Mouse (Mus musculus) heart, embryonic 14.5 days (tissue): ENCODE data around the gene Atxn2. TPM values are rescaled to one million over a fixed set of nuclear protein-coding genes. Genes with fewer than 3 reads are reported as not detected.
A peak's percentile ranks its signal among the peaks of the same experiment; 100 is the strongest.

Source experiments
- ATAC-seq: fragments of 200-750 bp; cut with Nextera tagmentation; 2 replicates; pipeline ENCODE4 v1.8.0; 2017; ENCODE audit warnings: low read depth, moderate TSS enrichment; ENCODE audit not compliant: insufficient number of reproducible peaks, insufficient read depth, low FRiP score
- H3K27ac ChIP-seq, 2 experiments: fragments of 200-500 bp in 1 of 2; fragments of 300-500 bp in 1 of 2; sonication (generic) in 1 of 2; replicated peaks in 1 of 2; 2 replicates each; pipeline ENCODE4 v1.5.1; 2012 to 2014; ENCODE audit warnings: low read depth in 2 of 2, low read length in 2 of 2, control low read depth in 1 of 2, mild to moderate bottlenecking in 1 of 2, mixed read lengths in 1 of 2; ENCODE audit not compliant: control insufficient read depth in 1 of 2, insufficient read depth in 1 of 2
- H3K27me3 ChIP-seq: fragments of 300-500 bp; sonication (generic); 2 replicates; pipeline ENCODE4 v1.6.1; 2014; ENCODE audit warnings: mild to moderate bottlenecking, low read length, control low read depth; ENCODE audit not compliant: control insufficient read depth, insufficient read depth
- H3K36me3 ChIP-seq: fragments of 300-500 bp; sonication (generic); 2 replicates; pipeline ENCODE4 v1.6.1; 2014; ENCODE audit warnings: mild to moderate bottlenecking, control low read depth, low read length, mixed read lengths; ENCODE audit not compliant: control insufficient read depth, insufficient read depth
- H3K4me1 ChIP-seq, 2 experiments: fragments of 200-500 bp in 1 of 2; fragments of 300-500 bp in 1 of 2; sonication (generic) in 1 of 2; 2 replicates each; pipeline ENCODE4 v1.6.1; 2012 to 2014; ENCODE audit warnings: low read length in 2 of 2, control low read depth in 1 of 2, mixed read lengths in 1 of 2; ENCODE audit not compliant: control insufficient read depth in 2 of 2, insufficient read depth in 2 of 2
- H3K4me2 ChIP-seq: fragments of 300-500 bp; sonication (generic); 2 replicates; pipeline ENCODE4 v1.6.1; 2014; ENCODE audit warnings: mild to moderate bottlenecking, low read length
- H3K4me3 ChIP-seq, 2 experiments: fragments of 200-500 bp in 1 of 2; fragments of 300-500 bp in 1 of 2; sonication (generic) in 1 of 2; 2 replicates each; pipeline ENCODE4 v1.5.1; 2012 to 2014; ENCODE audit warnings: low read length in 2 of 2, mild to moderate bottlenecking in 2 of 2, control low read depth in 1 of 2, low read depth in 1 of 2, moderate library complexity in 1 of 2; ENCODE audit not compliant: control insufficient read depth in 1 of 2, insufficient read depth in 1 of 2
- H3K9ac ChIP-seq: fragments of 300-500 bp; sonication (generic); 2 replicates; pipeline ENCODE4 v1.6.1; 2014; ENCODE audit warnings: mild to moderate bottlenecking, low read length
- H3K9me3 ChIP-seq: fragments of 300-500 bp; sonication (generic); 2 replicates; pipeline ENCODE4 v1.6.1; 2016; ENCODE audit warnings: low read length, control low read depth; ENCODE audit not compliant: control insufficient read depth
- WGBS: fragments of 180-500 bp; shearing (Covaris S2); extraction: QIAGEN DNeasy Blood & Tissue Kit; methylation state at CpG from one replicate; pipeline ENCODE4 v1.1.7; 2014; 5-methylcytosine and 5-hydroxymethylcytosine counted together
- polyA plus RNA-seq: library from polyadenylated mRNA; unstranded; fragments of >200 nt; fragmentation: Nextera tagmentation; extraction: Ambion mirVana; gene quantifications from 2 replicates; pipeline ENCODE4 v1.2.1, GENCODE M21; 2014

Atxn2 gene
- polyA plus RNA-seq, 1 experiment from 2014 or later = 84.8 TPM

DNA sequence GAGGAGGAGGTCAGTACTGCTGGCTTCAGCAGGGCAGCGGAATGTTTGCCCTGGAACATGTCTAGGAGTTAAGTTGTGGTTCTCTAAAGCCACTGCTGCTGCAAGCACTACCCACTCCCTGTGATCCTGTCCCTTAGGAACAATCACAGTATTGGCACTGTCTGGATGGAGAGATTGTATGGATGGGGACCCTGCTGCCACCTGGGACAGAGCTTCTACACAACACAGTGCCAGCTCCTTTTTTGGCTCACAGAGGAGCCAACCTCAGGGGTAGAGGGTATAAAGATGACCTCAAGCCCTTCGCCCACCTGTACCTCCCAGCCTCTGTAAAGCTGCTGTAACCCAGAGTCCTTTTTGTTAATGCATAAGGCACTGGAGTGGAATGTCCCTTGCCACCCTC lies 105.5 kb downstream of the Atxn2 start:
- Histone ChIP-seq H3K4me2 (no peak overlapping the region), H3K4me3 (no peak overlapping the region), H3K27me3 (no peaks in the 10 kb centered on the region), H3K27ac (no peak overlapping the region), H3K36me3 (peaks cover 99% of the 10 kb centered on the region), H3K9me3 (no peaks in the 10 kb centered on the region), H3K4me1 (peaks cover 13 to 24% of the 10 kb centered on the region in 2 experiments), H3K9ac (no peak overlapping the region)
- WGBS = 95% methylated on average over 2 of the region's 2 CpGs
- ATAC-seq = no peak

DNA sequence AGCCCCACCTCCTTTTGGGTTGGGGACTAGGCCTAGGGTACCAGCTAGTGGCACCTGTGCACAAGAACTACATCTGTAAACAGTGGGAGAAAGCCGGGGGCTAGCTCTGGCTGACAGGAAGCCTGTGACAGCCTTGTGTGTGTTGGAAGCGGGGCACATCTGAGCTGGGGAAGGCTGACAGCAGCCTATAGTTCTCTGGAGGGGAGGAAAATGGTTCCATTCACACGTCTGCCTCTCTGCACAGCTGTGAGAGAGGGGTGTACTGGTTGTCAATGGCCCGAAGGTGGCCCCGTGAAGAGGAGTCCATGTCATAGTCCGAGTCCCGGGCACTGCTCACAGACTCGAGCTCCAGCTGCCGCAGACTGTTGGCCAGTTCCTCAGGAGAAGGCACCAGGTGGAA lies 106.4 kb downstream of the Atxn2 start:
- H3K4me3 ChIP-seq = no peak overlapping the region
- H3K9ac ChIP-seq = no peak overlapping the region
- H3K27me3 ChIP-seq = no peaks in the 10 kb centered on the region
- peaks cover 98% of the 10 kb centered on the region for H3K36me3 ChIP-seq
- 81% methylated on average over 9 of the region's 9 CpGs for WGBS
- H3K9me3 ChIP-seq = no peaks in the 10 kb centered on the region
- H3K27ac ChIP-seq = no peak overlapping the region
- peaks cover 13 to 21% of the 10 kb centered on the region in 2 experiments for H3K4me1 ChIP-seq
- no peak for ATAC-seq
- no peak overlapping the region for H3K4me2 ChIP-seq

DNA sequence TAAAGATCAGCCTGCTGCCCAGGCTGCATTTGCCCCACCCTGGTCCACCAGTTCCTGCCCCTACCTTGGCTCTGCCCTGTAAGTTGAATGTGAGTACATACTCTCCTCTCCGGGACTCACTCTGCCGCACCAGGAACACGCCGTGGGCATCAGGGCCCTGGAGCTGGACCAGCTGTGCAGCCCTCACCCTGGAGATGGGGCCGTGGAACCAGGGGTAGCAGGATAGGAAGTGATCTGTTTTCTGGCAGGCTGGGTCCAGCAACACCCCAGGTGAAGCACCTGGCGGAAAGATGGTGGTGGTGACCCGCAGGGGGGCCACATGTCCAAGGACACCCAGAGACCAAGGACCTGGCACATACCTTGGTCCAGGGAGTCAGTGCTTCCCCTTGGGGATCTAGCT lies 107.3 kb downstream of the Atxn2 start:
- no peak overlapping the region for H3K4me2 ChIP-seq
- H3K4me3 ChIP-seq = no peak overlapping the region
- H3K9ac ChIP-seq = no peak overlapping the region
- no peak overlapping the region for H3K27ac ChIP-seq
- H3K4me1 ChIP-seq = peaks cover 13 to 29% of the 10 kb centered on the region in 2 experiments
- no peaks in the 10 kb centered on the region for H3K27me3 ChIP-seq
- no peak for ATAC-seq
- no peaks in the 10 kb centered on the region for H3K9me3 ChIP-seq
- 90% methylated on average over 7 of the region's 7 CpGs for WGBS
- peaks cover 98% of the 10 kb centered on the region for H3K36me3 ChIP-seq

DNA sequence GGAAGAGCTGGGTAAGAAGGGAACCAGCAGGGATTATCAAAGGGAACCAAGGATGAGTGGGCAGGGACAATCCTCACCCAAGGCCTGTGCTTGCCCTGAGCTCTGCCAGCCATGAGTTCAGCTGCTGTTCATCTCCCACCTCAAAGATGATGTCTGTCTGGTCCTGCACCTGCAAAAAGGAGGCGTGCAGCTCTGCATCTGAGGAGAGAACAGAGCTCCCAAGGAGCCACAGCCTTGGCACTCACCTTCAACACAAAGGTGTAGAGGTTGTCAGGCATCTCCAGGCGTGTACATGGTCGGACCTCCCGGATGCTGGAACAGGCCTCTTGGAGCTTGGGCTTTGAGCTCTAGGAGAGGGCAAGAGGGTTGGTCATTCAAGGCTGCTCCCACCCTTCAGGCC lies 107.7 kb downstream of the Atxn2 start:
- no peaks in the 10 kb centered on the region for H3K9me3 ChIP-seq
- WGBS = 82% methylated on average over 4 of the region's 4 CpGs
- no peak overlapping the region for H3K9ac ChIP-seq
- no peak overlapping the region for H3K4me2 ChIP-seq
- no peak overlapping the region for H3K4me3 ChIP-seq
- no peak overlapping the region; a peak in 1 of 4 replicates for H3K27ac ChIP-seq
- peaks cover 97% of the 10 kb centered on the region for H3K36me3 ChIP-seq
- no peak for ATAC-seq
- H3K4me1 ChIP-seq = peaks cover 13 to 34% of the 10 kb centered on the region in 2 experiments
- H3K27me3 ChIP-seq = no peaks in the 10 kb centered on the region

DNA sequence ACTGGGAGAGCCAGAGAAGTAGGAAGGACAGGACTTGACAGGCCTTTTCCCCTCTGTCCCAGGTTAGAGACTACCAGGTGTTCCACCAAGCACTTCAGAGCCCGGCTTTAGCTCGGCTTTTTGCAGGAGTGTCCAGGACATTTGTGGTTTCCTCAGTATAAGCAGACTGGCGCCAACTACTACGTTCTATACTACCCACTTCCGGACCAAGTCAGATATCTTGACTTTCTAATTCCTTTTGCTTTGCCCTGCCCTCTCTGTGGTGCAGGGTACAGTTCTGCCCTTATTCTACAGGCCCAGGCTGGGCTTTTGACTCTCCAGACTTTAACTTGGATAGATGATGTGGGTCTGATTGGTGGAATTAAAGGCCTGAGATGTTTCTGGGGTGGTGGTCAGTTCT lies 108.4 kb downstream of the Atxn2 start:
- H3K4me1 ChIP-seq = peaks cover 15 to 40% of the 10 kb centered on the region in 2 experiments
- no peak overlapping the region for H3K9ac ChIP-seq
- no peak for ATAC-seq
- no peak overlapping the region for H3K4me2 ChIP-seq
- H3K4me3 ChIP-seq = no peak overlapping the region
- 87% methylated on average over 5 of the region's 5 CpGs for WGBS
- no peaks in the 10 kb centered on the region for H3K27me3 ChIP-seq
- no peaks in the 10 kb centered on the region for H3K9me3 ChIP-seq
- 0 out of 4 replicates have a peak overlapping the region, but pooled peaks of 1 of the 2 experiments have one; percentile 47 for H3K27ac ChIP-seq
- H3K36me3 ChIP-seq = peaks cover 90% of the 10 kb centered on the region

DNA sequence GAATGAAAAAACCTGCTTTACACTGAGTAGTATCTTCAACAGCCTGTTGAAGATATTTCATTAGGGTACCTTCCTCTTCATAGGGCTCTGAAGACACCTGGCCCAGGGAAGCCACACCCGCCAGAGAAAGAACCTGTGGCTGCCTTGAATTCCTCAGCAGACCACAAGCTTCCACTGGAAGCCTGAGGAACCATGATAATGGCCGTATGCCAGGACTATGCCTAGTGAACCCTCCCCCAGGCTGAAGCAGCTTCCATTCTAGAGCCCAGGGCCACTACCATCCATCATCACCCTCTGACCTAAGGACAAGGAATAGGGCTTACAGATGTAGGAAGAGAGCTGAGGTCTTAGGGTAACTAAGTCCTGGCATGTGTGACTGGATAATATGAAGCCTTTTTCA lies 109.0 kb downstream of the Atxn2 start:
- 44% methylated on average over 2 of the region's 2 CpGs for WGBS
- Histone ChIP-seq H3K4me1 (peaks cover 15 to 43% of the 10 kb centered on the region in 2 experiments), H3K27ac (peak overlapping the region in 1 of 2 experiments; percentile 47; a peak in 1 of 4 replicates)

DNA sequence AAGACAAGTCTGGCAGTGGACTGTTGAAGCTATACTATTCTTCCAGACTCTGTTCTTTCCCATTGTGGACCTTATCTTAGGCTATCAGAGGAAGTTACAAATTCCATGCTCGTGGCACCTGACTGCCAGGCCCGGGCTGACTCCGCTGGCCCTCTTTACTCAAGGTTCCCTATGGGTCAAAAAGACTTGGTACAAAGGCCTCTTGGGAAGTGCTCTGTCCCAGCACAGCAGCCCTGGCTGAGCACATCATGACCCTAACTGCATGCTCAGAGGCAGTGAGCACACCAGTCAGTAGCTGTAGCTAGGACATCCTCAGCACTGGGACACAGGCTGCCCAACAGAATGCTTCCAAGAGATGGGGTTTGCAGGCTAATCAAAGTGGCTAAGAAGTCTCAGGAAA lies 109.5 kb downstream of the Atxn2 start:
- Histone ChIP-seq H3K4me2 (no peak overlapping the region), H3K27ac (peak overlapping the region in 1 of 2 experiments; percentile 47; a peak in 1 of 4 replicates), H3K9me3 (no peaks in the 10 kb centered on the region), H3K27me3 (no peaks in the 10 kb centered on the region), H3K9ac (no peak overlapping the region), H3K36me3 (peaks cover 89% of the 10 kb centered on the region), H3K4me3 (no peak overlapping the region), H3K4me1 (peaks cover 15 to 45% of the 10 kb centered on the region in 2 experiments)
- WGBS = 38% methylated on average over 3 of the region's 3 CpGs
- ATAC-seq = no peak

More for the DNA sequence above, 109.0 kb downstream of the Atxn2 start:
- Histone ChIP-seq H3K27me3 (no peaks in the 10 kb centered on the region), H3K4me2 (no peak overlapping the region), H3K4me3 (no peak overlapping the region), H3K36me3 (peaks cover 89% of the 10 kb centered on the region), H3K9me3 (no peaks in the 10 kb centered on the region), H3K9ac (no peak overlapping the region)
- ATAC-seq = no peak

DNA sequence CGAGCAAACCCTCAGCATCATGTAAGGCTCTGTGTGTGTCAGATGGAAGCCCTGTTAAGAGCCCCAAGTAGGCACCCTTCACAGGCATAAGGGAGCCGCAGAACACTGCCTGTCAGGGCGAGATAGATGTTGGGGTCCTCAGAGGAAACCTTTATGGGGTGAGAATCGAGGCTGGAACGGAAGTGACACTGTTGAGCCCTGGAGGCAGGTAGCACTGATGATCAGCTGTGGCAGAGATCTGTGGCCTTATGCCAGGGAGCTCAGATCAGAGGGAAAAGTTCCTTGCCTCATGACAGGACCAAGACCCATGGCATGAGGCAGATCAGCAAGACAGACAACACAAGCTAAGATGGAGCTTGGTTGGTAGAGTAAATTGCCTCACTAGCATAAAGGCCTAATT lies 110.0 kb downstream of the Atxn2 start:
- Histone ChIP-seq H3K36me3 (peaks cover 89% of the 10 kb centered on the region), H3K4me3 (no peak overlapping the region), H3K9me3 (no peaks in the 10 kb centered on the region), H3K27ac (peak overlapping the region in 1 of 2 experiments; percentile 47; a peak in 1 of 4 replicates), H3K4me1 (peaks cover 15 to 45% of the 10 kb centered on the region in 2 experiments), H3K4me2 (no peak overlapping the region), H3K27me3 (no peaks in the 10 kb centered on the region), H3K9ac (no peak overlapping the region)
- no peak for ATAC-seq
- 76% methylated on average over 5 of the region's 5 CpGs for WGBS
